Mouse (Mus musculus): Measurements from ENCODE around the gene Ifrd2. TPM values are rescaled to one million over a fixed set of nuclear protein-coding genes. Genes with fewer than 3 reads are reported as not detected.

Gene Ifrd2
- polyA plus RNA-seq, 1 experiment from 2014 or later = 14.5 TPM

GRCm38 (mm10) chr9:107624539-107624938 is 37.1 kb downstream of the Ifrd2 start:
- H3K4me1 ChIP-seq = peaks cover 44% of the 10 kb centered on the region
- H3K4me3 ChIP-seq = no peak overlapping the region
- peak overlapping the region; percentile 92 for H3K27ac ChIP-seq
- ATAC-seq (replicated peaks) = no peak
- no peaks in the 10 kb centered on the region for H3K9me3 ChIP-seq
- no peaks in the 10 kb centered on the region for H3K27me3 ChIP-seq (replicated peaks)
- WGBS = 72% methylated on average over 5 of the region's 5 CpGs
- H3K4me2 ChIP-seq = no peak overlapping the region
- no peaks in the 10 kb centered on the region; the same call in 1 of the 2 replicates for H3K36me3 ChIP-seq (replicated peaks)
- no peak overlapping the region for H3K9ac ChIP-seq

GRCm38 (mm10) chr9:107624951-107625350 is 37.5 kb downstream of the Ifrd2 start:
- WGBS = 57% methylated on average over 3 of the region's 3 CpGs
- H3K27ac ChIP-seq = peak overlapping the region; percentile 92
- H3K4me3 ChIP-seq = no peak overlapping the region
- H3K9ac ChIP-seq = no peak overlapping the region
- H3K4me2 ChIP-seq = no peak overlapping the region
- no peaks in the 10 kb centered on the region for H3K27me3 ChIP-seq (replicated peaks)
- peaks cover 48% of the 10 kb centered on the region for H3K4me1 ChIP-seq
- H3K9me3 ChIP-seq = no peaks in the 10 kb centered on the region
- no peaks in the 10 kb centered on the region; the same call in 1 of the 2 replicates for H3K36me3 ChIP-seq (replicated peaks)
- ATAC-seq (replicated peaks) = no peak

GRCm38 (mm10) chr9:107625351-107626128 is 38.1 kb downstream of the Ifrd2 start:
- Histone ChIP-seq H3K27me3 (replicated peaks) (no peaks in the 10 kb centered on the region), H3K27ac (peak overlapping the region; percentile 92), H3K36me3 (replicated peaks) (no peaks in the 10 kb centered on the region), H3K9me3 (no peaks in the 10 kb centered on the region), H3K4me3 (no peak overlapping the region), H3K9ac (no peak overlapping the region), H3K4me2 (no peak overlapping the region), H3K4me1 (peaks cover 54% of the 10 kb centered on the region)
- WGBS = 82% methylated on average over 12 of the region's 12 CpGs
- no peak for ATAC-seq (replicated peaks)

GRCm38 (mm10) chr9:107626158-107626843 is 38.9 kb downstream of the Ifrd2 start:
- Histone ChIP-seq H3K4me2 (peak overlapping the region; percentile 97), H3K9ac (peak overlapping the region; percentile 31), H3K9me3 (no peaks in the 10 kb centered on the region), H3K27ac (peak overlapping the region; percentile 92), H3K4me1 (peaks cover 61% of the 10 kb centered on the region), H3K4me3 (0 out of 2 replicates have a peak overlapping the region, but pooled peaks have one; percentile 8), H3K27me3 (replicated peaks) (no peaks in the 10 kb centered on the region), H3K36me3 (replicated peaks) (no peaks in the 10 kb centered on the region)
- 23% methylated on average over 15 of the region's 15 CpGs for WGBS
- peak; percentile 50 for ATAC-seq (replicated peaks)

- Histone ChIP-seq H3K4me2 (peak overlapping the region; percentile 97), H3K4me3 (0 out of 2 replicates have a peak overlapping the region, but pooled peaks have one; percentile 8), H3K9ac (peak overlapping the region; percentile 31), H3K9me3 (no peaks in the 10 kb centered on the region), H3K27me3 (replicated peaks) (no peaks in the 10 kb centered on the region), H3K27ac (peak overlapping the region; percentile 92), H3K4me1 (peaks cover 67% of the 10 kb centered on the region), H3K36me3 (replicated peaks) (no peaks in the 10 kb centered on the region)
- peak; percentile 73 for ATAC-seq (replicated peaks)
- WGBS = 0% methylated on average over 2 of the region's 2 CpGs
Observed at GRCm38 (mm10) chr9:107626844-107627277, 39.4 kb downstream of the Ifrd2 start.

- no peaks in the 10 kb centered on the region for H3K9me3 ChIP-seq
- H3K4me2 ChIP-seq = peak overlapping the region; percentile 97
- WGBS = 11% methylated on average over 20 of the region's 20 CpGs
- H3K4me3 ChIP-seq = 0 out of 2 replicates have a peak overlapping the region, but pooled peaks have one; percentile 1
- peak overlapping the region; percentile 31 for H3K9ac ChIP-seq
- H3K36me3 ChIP-seq (replicated peaks) = no peaks in the 10 kb centered on the region
- ATAC-seq (replicated peaks) = no peak
- H3K27me3 ChIP-seq (replicated peaks) = no peaks in the 10 kb centered on the region
- H3K27ac ChIP-seq = peak overlapping the region; percentile 92
- H3K4me1 ChIP-seq = peaks cover 74% of the 10 kb centered on the region
Observed at GRCm38 (mm10) chr9:107627387-107628255, 40.2 kb downstream of the Ifrd2 start.

GRCm38 (mm10) chr9:107628721-107629410 is 41.4 kb downstream of the Ifrd2 start:
- Histone ChIP-seq H3K4me2 (peak overlapping the region; percentile 97), H3K9ac (peak overlapping the region; percentile 31), H3K27ac (peak overlapping the region; percentile 92), H3K9me3 (no peaks in the 10 kb centered on the region), H3K4me3 (no peak overlapping the region), H3K4me1 (peaks cover 86% of the 10 kb centered on the region), H3K36me3 (replicated peaks) (no peaks in the 10 kb centered on the region), H3K27me3 (replicated peaks) (no peaks in the 10 kb centered on the region)
- no peak for ATAC-seq (replicated peaks)
- 28% methylated on average over 15 of the region's 15 CpGs for WGBS

- Histone ChIP-seq H3K4me1 (peaks cover 91% of the 10 kb centered on the region), H3K4me3 (no peak overlapping the region), H3K4me2 (peak overlapping the region; percentile 97), H3K9ac (peak overlapping the region; percentile 17; the same call in 1 of the 2 replicates), H3K27me3 (replicated peaks) (no peaks in the 10 kb centered on the region), H3K27ac (peak overlapping the region; percentile 92), H3K9me3 (no peaks in the 10 kb centered on the region), H3K36me3 (replicated peaks) (no peaks in the 10 kb centered on the region)
- no peak for ATAC-seq (replicated peaks)
- 25% methylated on average over 4 of the region's 4 CpGs for WGBS
Observed at GRCm38 (mm10) chr9:107629411-107629730, 41.9 kb downstream of the Ifrd2 start.

- no peaks in the 10 kb centered on the region for H3K27me3 ChIP-seq (replicated peaks)
- peak overlapping the region; percentile 92 for H3K27ac ChIP-seq
- H3K9me3 ChIP-seq = no peaks in the 10 kb centered on the region
- H3K36me3 ChIP-seq (replicated peaks) = no peaks in the 10 kb centered on the region
- WGBS = 5% methylated on average over 14 of the region's 14 CpGs
- peak overlapping the region; percentile 3; the same call in 1 of the 2 replicates for H3K9ac ChIP-seq
- H3K4me3 ChIP-seq = peak overlapping the region; percentile 2; the same call in 1 of the 2 replicates
- H3K4me2 ChIP-seq = peak overlapping the region; percentile 97
- ATAC-seq (replicated peaks) = peak; percentile 3; the same call in 1 of the 2 replicates
- peaks cover 91% of the 10 kb centered on the region for H3K4me1 ChIP-seq
Observed at GRCm38 (mm10) chr9:107629901-107630425, 42.5 kb downstream of the Ifrd2 start.

GRCm38 (mm10) chr9:107630576-107630975 is 43.1 kb downstream of the Ifrd2 start:
- WGBS = 3% methylated on average over 4 of the region's 4 CpGs
- Histone ChIP-seq H3K36me3 (replicated peaks) (no peaks in the 10 kb centered on the region), H3K4me2 (peak overlapping the region; percentile 97), H3K27me3 (replicated peaks) (no peaks in the 10 kb centered on the region), H3K9ac (peak overlapping the region; percentile 3; the same call in 1 of the 2 replicates), H3K9me3 (no peaks in the 10 kb centered on the region), H3K4me3 (peak overlapping the region; percentile 2; the same call in 1 of the 2 replicates), H3K4me1 (peaks cover 91% of the 10 kb centered on the region), H3K27ac (peak overlapping the region; percentile 92)
- peak; percentile 7 for ATAC-seq (replicated peaks)

- Histone ChIP-seq H3K4me3 (0 out of 2 replicates have a peak overlapping the region, but pooled peaks have one; percentile 76), H3K4me1 (peaks cover 93% of the 10 kb centered on the region), H3K27ac (peak overlapping the region; percentile 92), H3K27me3 (replicated peaks) (no peaks in the 10 kb centered on the region), H3K36me3 (replicated peaks) (no peaks in the 10 kb centered on the region), H3K9ac (no peak overlapping the region), H3K4me2 (peak overlapping the region; percentile 97), H3K9me3 (no peaks in the 10 kb centered on the region)
- 22% methylated on average over 9 of the region's 9 CpGs for WGBS
- ATAC-seq (replicated peaks) = no peak
Observed at GRCm38 (mm10) chr9:107631311-107631826, 43.9 kb downstream of the Ifrd2 start.

All from midbrain, embryonic 15.5 days (tissue).